Mouse (Mus musculus) large intestine, adult 2 months (tissue): ENCODE data around the gene Zfp385b. TPM values are rescaled to one million over a fixed set of nuclear protein-coding genes. Genes with fewer than 3 reads are reported as not detected.

Experiments
- DNase-seq: peaks from one replicate; pipeline ENCODE4 v3.0.0-alpha.2; 2012; ENCODE audit warnings: low read depth, low spot score
- WGBS: fragments of 180-500 bp; shearing (Covaris S2); methylation state at CpG from one replicate; pipeline ENCODE4 v1.1.7; 2018; 5-methylcytosine and 5-hydroxymethylcytosine counted together
- polyA plus RNA-seq: library from polyadenylated mRNA; depleted of rRNA; stranded (reverse); fragments of >200 nt; gene quantifications from 2 replicates; pipeline ENCODE4 v1.2.3, GENCODE M21; 2012

Zfp385b gene
- polyA plus RNA-seq, 1 experiment, result 3.1 TPM

- DNase-seq, result no peak
- WGBS, result 64% methylated on average over 8 of the region's 8 CpGs
Measured at GRCm38 (mm10) chr2:77795859-77796552, 23.4 kb downstream of the Zfp385b start.

- DNase-seq, result no peak
- WGBS, result 55% methylated on average over 4 of the region's 4 CpGs
Measured at GRCm38 (mm10) chr2:77790846-77791245, 28.6 kb downstream of the Zfp385b start.

GRCm38 (mm10) chr2:77790295-77790694, 29.1 kb downstream of the Zfp385b start:
- 43% methylated on average over 9 of the region's 9 CpGs for WGBS
- DNase-seq, result no peak

DNA sequence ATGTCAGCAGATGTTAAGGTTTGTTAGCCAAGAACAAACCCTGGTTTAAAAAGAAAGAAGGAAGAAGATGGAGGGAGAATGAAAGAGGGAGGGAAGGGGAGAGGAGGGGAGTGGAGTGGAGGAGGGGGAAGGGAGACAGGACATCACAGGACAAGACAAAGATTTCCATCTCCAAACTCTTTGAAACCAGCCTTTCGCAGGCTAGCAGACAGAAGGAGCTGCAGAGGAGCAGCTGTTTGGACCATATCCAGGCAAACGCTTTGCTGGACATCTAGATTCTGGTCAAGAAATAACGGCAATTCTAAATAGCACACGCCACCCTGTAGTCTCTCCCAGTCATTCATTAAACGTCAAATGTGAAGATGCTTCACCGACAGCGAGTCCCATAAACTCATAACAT, 38.0 kb downstream of the Zfp385b start:
- 66% methylated on average over 7 of the region's 7 CpGs for WGBS
- DNase-seq, result no peak

GRCm38 (mm10) chr2:77777781-77778180, 41.7 kb downstream of the Zfp385b start:
- 20% methylated on average over 6 of the region's 6 CpGs for WGBS
- DNase-seq, result no peak

DNA sequence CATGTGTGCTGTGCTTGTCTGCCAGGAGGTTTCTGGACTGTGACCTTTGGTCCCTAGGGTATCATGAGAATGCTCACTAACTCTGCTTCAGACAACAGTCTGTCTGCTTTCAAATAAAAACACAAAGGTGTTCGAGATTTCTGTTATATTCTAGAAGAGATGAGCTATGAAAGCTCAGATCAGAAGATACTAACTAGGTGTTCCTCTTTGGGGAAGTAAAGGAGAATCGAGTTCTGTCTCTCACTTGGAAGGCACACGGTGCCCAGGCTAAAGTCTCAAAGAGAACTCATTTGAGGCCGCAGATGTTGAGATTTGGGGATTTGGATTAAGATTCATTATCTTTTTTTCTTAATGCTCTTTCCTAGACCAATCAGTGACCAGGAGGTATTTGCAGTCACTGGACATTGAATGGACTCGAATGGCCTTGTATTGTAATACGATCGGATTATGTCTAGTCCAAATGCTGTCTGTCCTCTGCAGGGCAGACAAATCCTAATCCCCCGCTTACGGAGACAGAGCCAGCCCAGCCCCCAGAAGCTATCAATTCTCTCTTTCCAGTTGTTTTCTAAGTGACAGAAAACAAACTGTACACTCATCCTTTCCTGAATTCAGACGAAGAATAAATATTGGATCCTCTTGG, 42.3 kb downstream of the Zfp385b start:
- WGBS, result 65% methylated on average over 10 of the region's 10 CpGs
- DNase-seq, result no peak

DNA sequence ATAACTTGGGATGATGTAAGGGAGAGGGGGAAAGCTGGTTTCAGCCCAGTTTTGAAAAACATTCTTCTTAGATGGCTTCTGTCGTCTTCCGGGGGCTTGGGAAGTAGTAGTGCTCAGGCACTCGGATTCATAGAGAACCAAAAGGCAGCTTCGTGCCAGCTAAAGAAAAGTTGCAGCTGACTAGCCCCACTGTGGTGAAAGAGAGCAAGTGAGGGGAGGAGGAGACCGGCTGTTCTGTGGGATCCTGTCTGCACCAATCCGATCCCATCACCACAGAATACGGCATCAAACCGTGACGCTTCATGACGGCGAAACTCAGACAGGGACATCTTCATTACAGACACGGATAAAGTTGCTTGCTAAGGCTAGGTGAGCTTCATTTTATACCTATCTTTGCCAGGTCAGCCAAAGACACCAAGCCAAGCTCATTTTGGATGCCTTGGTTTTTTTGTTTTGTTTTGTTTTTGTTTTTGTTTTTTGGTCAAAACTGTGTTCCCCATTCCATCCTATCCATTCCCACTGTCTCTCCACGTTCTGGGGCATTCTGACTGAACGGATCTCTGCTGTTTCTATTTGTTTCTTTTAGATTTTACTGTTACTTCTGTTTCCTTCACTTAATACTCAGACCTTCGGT, 44.1 kb downstream of the Zfp385b start:
- 82% methylated on average over 15 of the region's 15 CpGs for WGBS
- DNase-seq, result no peak

- WGBS, result 50% methylated on average over 8 of the region's 8 CpGs
- DNase-seq, result no peak
Measured at GRCm38 (mm10) chr2:77770056-77770697, 49.3 kb downstream of the Zfp385b start.

GRCm38 (mm10) chr2:77768321-77768886, 51.0 kb downstream of the Zfp385b start:
- DNase-seq, result no peak
- 75% methylated on average over 17 of the region's 17 CpGs for WGBS

GRCm38 (mm10) chr2:77761967-77762366, 57.5 kb downstream of the Zfp385b start:
- 88% methylated on average over 8 of the region's 8 CpGs for WGBS
- no peak for DNase-seq

- DNase-seq, result no peak
- WGBS, result 74% methylated on average over 15 of the region's 15 CpGs
Measured at GRCm38 (mm10) chr2:77758403-77759071, 60.9 kb downstream of the Zfp385b start.

DNA sequence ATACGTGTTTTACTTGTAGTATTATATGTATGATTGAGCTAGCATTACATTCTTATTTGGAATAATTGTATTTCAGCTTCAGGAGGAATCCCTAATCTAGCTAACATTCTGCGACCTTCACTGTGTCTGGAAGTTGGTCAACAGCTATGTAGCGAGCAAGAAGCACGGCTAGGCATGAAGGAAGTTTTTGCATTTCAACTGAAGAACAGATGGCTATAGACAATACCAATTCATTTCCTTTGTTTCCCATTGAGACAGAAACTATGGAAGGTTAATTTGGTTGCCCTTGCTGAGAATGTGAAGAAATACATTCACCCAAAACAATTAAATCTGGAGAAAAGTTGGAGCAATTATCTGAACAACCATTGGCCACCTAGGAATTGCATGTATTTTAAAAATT, 66.9 kb downstream of the Zfp385b start:
- 79% methylated on average over 4 of the region's 4 CpGs for WGBS
- DNase-seq, result no peak

GRCm38 (mm10) chr2:77749631-77750030, 69.8 kb downstream of the Zfp385b start:
- 18% methylated on average over 3 of the region's 3 CpGs for WGBS
- no peak for DNase-seq

GRCm38 (mm10) chr2:77746417-77746816, 73.0 kb downstream of the Zfp385b start:
- no peak for DNase-seq
- 88% methylated on average over 5 of the region's 5 CpGs for WGBS

DNA sequence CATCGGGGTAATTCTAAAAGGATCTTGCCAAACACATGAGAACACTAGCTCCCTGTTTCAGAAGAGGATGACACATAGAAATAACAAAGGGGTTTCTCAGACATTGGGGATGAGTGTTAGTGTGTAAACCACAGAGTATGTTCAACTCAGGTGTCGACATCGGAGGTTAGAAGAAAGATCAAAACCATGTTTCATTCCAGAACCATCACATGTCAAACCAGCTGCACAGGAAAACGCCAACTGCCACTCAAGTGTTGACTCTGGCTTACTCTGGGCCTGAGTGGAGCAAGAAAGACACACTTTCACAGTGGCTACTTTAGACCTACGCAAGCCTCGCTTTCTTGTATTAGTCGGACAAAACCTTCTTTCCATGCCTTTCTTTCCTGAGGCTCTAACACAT, 74.2 kb downstream of the Zfp385b start:
- no peak for DNase-seq
- 88% methylated on average over 7 of the region's 7 CpGs for WGBS

DNA sequence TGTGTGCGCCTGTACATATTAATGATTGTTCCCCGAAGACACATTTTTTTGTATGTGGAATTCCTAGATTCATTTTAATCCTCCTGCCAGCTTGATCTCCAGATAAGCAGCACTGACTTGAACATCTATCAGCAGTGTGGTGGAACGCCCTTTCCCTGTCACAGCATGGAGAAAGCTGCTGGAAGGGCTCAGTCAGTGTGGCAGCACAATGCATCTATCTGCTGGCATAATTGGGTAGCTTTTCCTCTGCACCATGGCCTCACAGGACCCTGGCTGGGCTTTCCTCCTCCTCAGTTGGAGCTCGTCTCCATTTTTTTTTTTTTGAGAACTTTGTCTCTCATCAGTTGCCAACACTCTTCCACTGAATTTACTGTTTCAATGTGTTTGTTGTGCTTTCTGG, 77.1 kb downstream of the Zfp385b start:
- DNase-seq, result no peak
- WGBS, result 59% methylated on average over 4 of the region's 4 CpGs

DNA sequence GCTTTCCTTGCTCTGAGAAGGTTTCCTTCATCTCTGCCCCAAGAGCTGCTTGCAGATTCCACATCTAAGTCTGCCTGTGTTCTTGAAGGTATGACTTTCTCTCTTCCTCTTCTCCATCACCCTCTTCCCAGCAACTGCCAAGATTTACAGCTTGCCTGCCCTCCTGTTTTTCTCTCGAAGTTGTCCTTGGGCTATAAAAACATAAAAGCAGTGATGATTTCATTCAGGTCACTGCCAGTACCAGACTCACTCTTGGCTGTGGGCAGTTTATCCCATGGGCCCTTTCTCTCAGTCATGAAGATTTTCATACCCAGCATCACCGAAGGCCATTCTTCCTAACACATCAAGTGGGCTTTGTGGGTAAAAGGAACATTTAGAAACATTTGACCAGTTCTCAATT, 89.2 kb downstream of the Zfp385b start:
- WGBS, result 43% methylated on average over 2 of the region's 2 CpGs
- no peak for DNase-seq

DNA sequence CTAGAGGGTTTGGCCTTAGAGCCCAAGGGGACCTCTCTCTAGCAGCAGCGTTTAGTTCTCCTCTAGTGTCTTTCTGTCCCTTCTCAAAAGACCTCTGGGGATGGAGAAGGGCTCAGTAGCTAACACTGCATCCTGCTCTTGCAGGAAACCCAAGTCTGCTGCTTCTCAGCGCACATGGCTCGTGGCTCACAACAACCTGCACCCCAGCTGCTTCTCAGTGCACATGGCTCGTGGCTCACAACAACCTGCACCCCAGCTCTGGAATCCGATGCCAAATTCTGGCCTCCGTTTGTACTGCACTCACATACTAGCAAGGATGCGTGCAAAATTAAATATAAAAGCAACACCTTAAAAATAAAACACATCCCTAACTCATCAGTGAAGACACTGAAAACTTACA, 92.6 kb downstream of the Zfp385b start:
- WGBS, result 77% methylated on average over 7 of the region's 7 CpGs
- no peak for DNase-seq

DNA sequence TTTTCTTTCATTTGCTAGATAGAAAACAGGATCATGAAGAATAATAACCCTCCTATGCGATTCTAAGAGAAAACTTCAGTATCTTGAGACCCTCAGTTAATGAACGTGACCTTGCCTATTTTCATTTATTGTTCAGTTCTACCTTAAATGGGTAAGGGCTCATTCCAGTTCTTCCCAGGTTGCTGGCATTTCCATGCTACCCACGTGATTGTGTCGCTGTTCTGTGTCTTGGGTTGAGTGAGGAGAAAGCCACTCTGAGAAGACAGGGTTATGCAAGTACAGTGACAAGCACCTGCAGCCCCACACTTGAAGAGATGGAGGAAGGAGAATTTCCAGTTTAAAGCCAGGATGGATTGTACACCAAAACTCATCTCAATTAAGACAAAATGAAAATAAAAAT, 98.6 kb downstream of the Zfp385b start:
- 85% methylated on average over 4 of the region's 4 CpGs for WGBS
- DNase-seq, result no peak

DNA sequence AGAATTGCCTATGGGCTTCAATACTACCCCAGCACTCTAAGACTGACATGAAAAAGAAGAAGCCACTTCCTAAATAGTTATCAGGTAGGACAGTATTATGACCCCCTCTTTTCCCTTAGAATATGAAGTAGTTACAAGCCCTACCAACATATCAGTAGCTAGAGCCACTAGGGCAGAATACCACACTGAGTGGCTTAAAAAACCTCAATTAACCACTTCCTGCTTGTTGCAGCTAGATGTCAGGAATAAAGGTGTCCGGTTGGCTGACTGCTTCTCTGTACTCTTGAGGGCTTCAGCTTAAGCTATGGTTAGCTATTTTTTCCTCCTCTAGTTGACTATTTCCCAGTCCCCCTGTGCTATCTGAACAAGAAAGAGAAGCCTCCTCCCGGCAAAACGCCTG, 103.1 kb downstream of the Zfp385b start:
- DNase-seq, result no peak
- WGBS, result 80% methylated on average over 3 of the region's 3 CpGs
